Mouse (Mus musculus) megakaryocyte progenitor cell, adult 5-6 weeks (primary cell): Measurements from ENCODE around the gene Wdr61. TPM values are rescaled to one million over a fixed set of nuclear protein-coding genes. Genes with fewer than 3 reads are reported as not detected.

Source experiments
- ATAC-seq: replicated peaks from 2 replicates; pipeline ENCODE4 v1.8.0; 2016; ENCODE audit warnings: mild to moderate bottlenecking, moderate TSS enrichment, inconsistent platforms; ENCODE audit not compliant: poor library complexity
- total RNA-seq, 2 experiments: library from RNA; stranded (forward) in 1 of 2; stranded (reverse) in 1 of 2; fragments of 157-497, 149-512 nt in 1 of 2; fragments of 200-1000 nt in 1 of 2; gene quantifications; 2 replicates each; pipeline versions ENCODE4 v1.2.3 to v1.2.4; 2015 to 2017

The Wdr61 gene
- total RNA-seq, 2 experiments from 2014 or later, result 68.9 to 127 TPM

- ATAC-seq, result no peak
Observed at GRCm38 (mm10) chr9:54683814-54684605, 50.3 kb downstream of the Wdr61 start.

- ATAC-seq, result no peak
Observed at GRCm38 (mm10) chr9:54682846-54683245, 51.5 kb downstream of the Wdr61 start.

- peak; percentile 97 for ATAC-seq
Observed at GRCm38 (mm10) chr9:54676531-54676986, 57.8 kb downstream of the Wdr61 start.

- no peak for ATAC-seq
Observed at GRCm38 (mm10) chr9:54673887-54674286, 60.4 kb downstream of the Wdr61 start.

GRCm38 (mm10) chr9:54671962-54672361, 62.4 kb downstream of the Wdr61 start:
- no peak for ATAC-seq

- no peak for ATAC-seq
Observed at GRCm38 (mm10) chr9:54668455-54668854, 65.9 kb downstream of the Wdr61 start.

- no peak for ATAC-seq
Observed at GRCm38 (mm10) chr9:54666116-54666515, 68.2 kb downstream of the Wdr61 start.

Other genes with a start within 250 kb of the Wdr61 start
- 9.8 and 13.9 TPM in 2 replicates for gene Dmxl2, start 232.9 kb downstream of the Wdr61 start, total RNA-seq (2015)
- gene Dmxl2, start 232.9 kb downstream of the Wdr61 start, total RNA-seq (2017), result 10.3 and 12.6 TPM in 2 replicates
- not detected in 2 replicates for gene Sh2d7, start 195.5 kb downstream of the Wdr61 start, total RNA-seq (2015)
- gene Sh2d7, start 195.5 kb downstream of the Wdr61 start, total RNA-seq (2017), result not detected in 2 replicates
- gene Cib2, start 174.3 kb downstream of the Wdr61 start, total RNA-seq (2015), result 2.0 and 2.4 TPM in 2 replicates
- gene Cib2, start 174.3 kb downstream of the Wdr61 start, total RNA-seq (2017), result 1.2 and 1.3 TPM in 2 replicates
- 126 and 142 TPM in 2 replicates for gene Idh3a, start 148.2 kb downstream of the Wdr61 start, total RNA-seq (2015)
- 74.5 and 85.5 TPM in 2 replicates for gene Idh3a, start 148.2 kb downstream of the Wdr61 start, total RNA-seq (2017)
- gene Acsbg1, start 72.6 kb downstream of the Wdr61 start, total RNA-seq (2015), result not detected in 2 replicates
- gene Acsbg1, start 72.6 kb downstream of the Wdr61 start, total RNA-seq (2017), result 0.20 and 2.9 TPM in 2 replicates
- 0.51 and 1.4 TPM in 2 replicates for gene Dnaja4, start 35.6 kb downstream of the Wdr61 start, total RNA-seq (2015)
- gene Dnaja4, start 35.6 kb downstream of the Wdr61 start, total RNA-seq (2017), result 1.3 and 1.8 TPM in 2 replicates
- not detected in 2 replicates for gene Crabp1, start 30.2 kb upstream of the Wdr61 start, total RNA-seq (2015)
- gene Crabp1, start 30.2 kb upstream of the Wdr61 start, total RNA-seq (2017), result not detected in 2 replicates
- gene Ireb2, start 129.3 kb upstream of the Wdr61 start, total RNA-seq (2015), result 38.7 and 53.4 TPM in 2 replicates
- 32.0 and 38.6 TPM in 2 replicates for gene Ireb2, start 129.3 kb upstream of the Wdr61 start, total RNA-seq (2017)
- gene Hykk, start 182.8 kb upstream of the Wdr61 start, total RNA-seq (2015), result 0.05 TPM in 1 of 2 replicates, not detected in the other
- gene Hykk, start 182.8 kb upstream of the Wdr61 start, total RNA-seq (2017), result 0.04 and 0.20 TPM in 2 replicates
- gene Psma4, start 216.3 kb upstream of the Wdr61 start, total RNA-seq (2015), result 326 and 380 TPM in 2 replicates
- 436 and 454 TPM in 2 replicates for gene Psma4, start 216.3 kb upstream of the Wdr61 start, total RNA-seq (2017)
- gene AY074887, start 216.5 kb upstream of the Wdr61 start, total RNA-seq (2015), result 0.86 TPM in 1 of 2 replicates, not detected in the other
- 0.30 TPM in 1 of 2 replicates, not detected in the other for gene AY074887, start 216.5 kb upstream of the Wdr61 start, total RNA-seq (2017)
- not detected in 2 replicates for gene Chrna5, start 246.4 kb upstream of the Wdr61 start, total RNA-seq (2015)
- gene Chrna5, start 246.4 kb upstream of the Wdr61 start, total RNA-seq (2017), result not detected in 2 replicates